Mouse (Mus musculus) lung, adult 2 months (tissue): ENCODE data around the gene Gpr146. TPM values are rescaled to one million over a fixed set of nuclear protein-coding genes. Genes with fewer than 3 reads are reported as not detected.
A peak's percentile ranks its signal among the peaks of the same experiment; 100 is the strongest.

ENCODE experiments used
- DNase-seq: peaks from one replicate; pipeline ENCODE4 v3.0.0; 2022
- H3K4me1 ChIP-seq: fragments of 200-500 bp; 2 replicates; pipeline ENCODE4 v1.6.1; 2011; ENCODE audit warnings: low read length; ENCODE audit not compliant: control insufficient read depth, insufficient read depth
- H3K4me3 ChIP-seq: fragments of 200-500 bp; replicated peaks from 2 replicates; pipeline ENCODE3; 2011; ENCODE audit warnings: low read depth, mild to moderate bottlenecking, control low read depth, low read length; ENCODE audit errors: extremely low read depth
- CTCF ChIP-seq: fragments of 200-500 bp; IDR thresholded peaks from 2 replicates; pipeline ENCODE4 v1.5.1; 2011; ENCODE audit warnings: mild to moderate bottlenecking, low read length, control low read depth; ENCODE audit not compliant: insufficient read depth
- POLR2A ChIP-seq: fragments of 200-500 bp; IDR thresholded peaks from 2 replicates; pipeline ENCODE4 v1.6.1; 2011; ENCODE audit warnings: low read depth, mild to moderate bottlenecking, control low read depth, low read length, borderline replicate concordance; ENCODE audit errors: extremely low read depth
- WGBS: fragments of 180-500 bp; shearing (Covaris S2); methylation state at CpG from one replicate; pipeline ENCODE4 v1.1.7; 2018; 5-methylcytosine and 5-hydroxymethylcytosine counted together
- polyA plus RNA-seq: library from polyadenylated mRNA; depleted of rRNA; stranded (reverse); fragments of >200 nt; gene quantifications from 2 replicates; pipeline ENCODE4 v1.2.3, GENCODE M21; 2012

The Gpr146 gene
- polyA plus RNA-seq, 1 experiment: 75.7 TPM

- 79% methylated on average over 4 of the region's 4 CpGs for WGBS
Observed at GRCm38 (mm10) chr5:139397359-139397916, 19.9 kb downstream of the Gpr146 start.

GRCm38 (mm10) chr5:139397959-139398753 lies 20.7 kb downstream of the Gpr146 start:
- H3K4me1 ChIP-seq: peaks cover 11% of the 10 kb centered on the region
- peak; percentile 93 for DNase-seq
- H3K4me3 ChIP-seq: no peak overlapping the region
- WGBS: 13% methylated on average over 5 of the region's 5 CpGs
- peak; percentile 89 for TF ChIP-seq CTCF
- TF ChIP-seq POLR2A: no peak

More at GRCm38 (mm10) chr5:139397359-139397916, 19.9 kb downstream of the Gpr146 start:
- DNase-seq: no peak
- peaks cover 14% of the 10 kb centered on the region for H3K4me1 ChIP-seq
- TF ChIP-seq POLR2A (no peak), CTCF (no peak)
- H3K4me3 ChIP-seq: no peak overlapping the region

GRCm38 (mm10) chr5:139398786-139399185 lies 21.3 kb downstream of the Gpr146 start:
- Histone ChIP-seq H3K4me3 (no peak overlapping the region), H3K4me1 (peaks cover 11% of the 10 kb centered on the region)
- TF ChIP-seq POLR2A (0 out of 2 replicates have a peak, but pooled peaks have one; percentile 4), CTCF (no peak)
- WGBS: 71% methylated on average over 5 of the region's 5 CpGs
- DNase-seq: no peak

- Histone ChIP-seq H3K4me1 (peaks cover 11% of the 10 kb centered on the region), H3K4me3 (no peak overlapping the region)
- no peak for DNase-seq
- no peak for TF ChIP-seq POLR2A
- 76% methylated on average over 14 of the region's 14 CpGs for WGBS
Observed at GRCm38 (mm10) chr5:139399991-139400390, 22.5 kb downstream of the Gpr146 start.

- WGBS: 94% methylated on average over 2 of the region's 2 CpGs
- peaks cover 13% of the 10 kb centered on the region for H3K4me1 ChIP-seq
- TF ChIP-seq CTCF (no peak), POLR2A (no peak)
- no peak overlapping the region for H3K4me3 ChIP-seq
- DNase-seq: no peak
Observed at GRCm38 (mm10) chr5:139402106-139402505, 24.6 kb downstream of the Gpr146 start.

- WGBS: 84% methylated on average over 8 of the region's 8 CpGs
- TF ChIP-seq POLR2A (no peak), CTCF (no peak)
- H3K4me1 ChIP-seq: peaks cover 9% of the 10 kb centered on the region
- no peak for DNase-seq
- H3K4me3 ChIP-seq: no peak overlapping the region
Observed at GRCm38 (mm10) chr5:139403692-139404260, 26.3 kb downstream of the Gpr146 start.

- DNase-seq: no peak
- Histone ChIP-seq H3K4me1 (peaks cover 17% of the 10 kb centered on the region), H3K4me3 (peak within 1 kb of the TSS; percentile 31)
- WGBS: 72% methylated on average over 6 of the region's 6 CpGs
- TF ChIP-seq POLR2A: peak; percentile 10; the same call in 1 of the 2 replicates
- no peak for TF ChIP-seq CTCF
Observed at GRCm38 (mm10) chr5:139404801-139405401, 27.4 kb downstream of the Gpr146 start, which contains the start of gene C130050O18Rik. Gene C130050O18Rik (plus strand): TSS chr5:139405280.

- Histone ChIP-seq H3K4me1 (peaks cover 17% of the 10 kb centered on the region), H3K4me3 (peak overlapping the region; percentile 31)
- WGBS: 67% methylated on average over 7 of the region's 7 CpGs
Observed at GRCm38 (mm10) chr5:139405478-139405877, 28.0 kb downstream of the Gpr146 start.

GRCm38 (mm10) chr5:139405953-139406352 lies 28.5 kb downstream of the Gpr146 start:
- Histone ChIP-seq H3K4me3 (peak overlapping the region; percentile 31), H3K4me1 (peaks cover 17% of the 10 kb centered on the region)
- WGBS: 50% methylated on average over 3 of the region's 3 CpGs
- no peak for TF ChIP-seq POLR2A
- no peak for TF ChIP-seq CTCF
- DNase-seq: no peak

More at GRCm38 (mm10) chr5:139405478-139405877, 28.0 kb downstream of the Gpr146 start:
- no peak for DNase-seq
- TF ChIP-seq POLR2A (no peak), CTCF (no peak)
